Mouse (Mus musculus) heart, adult 11 months (tissue): ENCODE data around the gene Pqlc2.

ENCODE experiments used
- DNase-seq: peaks from one replicate; pipeline ENCODE4 v3.0.0; 2022

The Pqlc2 gene

GRCm38 (mm10) chr4:139302241-139302640, 8.3 kb downstream of the Pqlc2 start:
- DNase-seq: no peak

GRCm38 (mm10) chr4:139301780-139302179, 8.7 kb downstream of the Pqlc2 start:
- no peak for DNase-seq

- DNase-seq: no peak
These were observed 11.7 kb downstream of the Pqlc2 start for GRCm38 (mm10) chr4:139298671-139299366.

- peak; percentile 97 for DNase-seq
These were observed 12.9 kb downstream of the Pqlc2 start for GRCm38 (mm10) chr4:139297566-139297965.

- DNase-seq: no peak
These were observed 18.5 kb downstream of the Pqlc2 start for GRCm38 (mm10) chr4:139292038-139292437.

- DNase-seq: no peak
These were observed 19.4 kb downstream of the Pqlc2 start for GRCm38 (mm10) chr4:139291099-139291498.

GRCm38 (mm10) chr4:139289017-139289416, 21.5 kb downstream of the Pqlc2 start:
- peak; percentile 95 for DNase-seq

GRCm38 (mm10) chr4:139287122-139287863, 23.2 kb downstream of the Pqlc2 start:
- peak; percentile 98 for DNase-seq

- peak; percentile 94 for DNase-seq
These were observed 24.3 kb downstream of the Pqlc2 start for GRCm38 (mm10) chr4:139286234-139286633.

- DNase-seq: no peak
These were observed 25.6 kb downstream of the Pqlc2 start for GRCm38 (mm10) chr4:139284877-139285276.

GRCm38 (mm10) chr4:139282955-139283417, 27.5 kb downstream of the Pqlc2 start:
- peak; percentile 96 for DNase-seq

- no peak for DNase-seq
These were observed 28.6 kb downstream of the Pqlc2 start for GRCm38 (mm10) chr4:139281791-139282345.

GRCm38 (mm10) chr4:139280530-139280929, 30.0 kb downstream of the Pqlc2 start:
- no peak for DNase-seq

- DNase-seq: no peak
These were observed 34.1 kb downstream of the Pqlc2 start for GRCm38 (mm10) chr4:139276411-139276810.

- DNase-seq: no peak
These were observed 35.9 kb downstream of the Pqlc2 start for GRCm38 (mm10) chr4:139274573-139274972.

- no peak for DNase-seq
These were observed 37.4 kb downstream of the Pqlc2 start for GRCm38 (mm10) chr4:139272951-139273680.

- no peak for DNase-seq
These were observed 38.9 kb downstream of the Pqlc2 start for GRCm38 (mm10) chr4:139271562-139271961.

- no peak for DNase-seq
These were observed 40.3 kb downstream of the Pqlc2 start for GRCm38 (mm10) chr4:139270168-139270567.

- DNase-seq: no peak
These were observed 42.3 kb downstream of the Pqlc2 start for GRCm38 (mm10) chr4:139268242-139268641.

GRCm38 (mm10) chr4:139267335-139267734, 43.2 kb downstream of the Pqlc2 start:
- DNase-seq: no peak

- no peak for DNase-seq
These were observed 44.0 kb downstream of the Pqlc2 start for GRCm38 (mm10) chr4:139266500-139266865.

GRCm38 (mm10) chr4:139265783-139266499, 44.6 kb downstream of the Pqlc2 start:
- no peak for DNase-seq

GRCm38 (mm10) chr4:139262981-139263380, 47.5 kb downstream of the Pqlc2 start:
- no peak for DNase-seq
